Mouse (Mus musculus): Measurements from ENCODE around the gene Tab1.

- TF ChIP-seq EP300 (IDR thresholded peaks at IDR 0.05; ENCODE audit: insufficient read depth, low read depth, low read length) (no peak), CTCF (IDR thresholded peaks at IDR 0.05) (no peak)
Measured at GRCm38 (mm10) chr15:80129982-80130381, 2.9 kb upstream of the Tab1 start.
